Mouse (Mus musculus) kidney, adult 2 months (tissue): ENCODE measurements around the gene Abca17. TPM values are rescaled to one million over a fixed set of nuclear protein-coding genes. Genes with fewer than 3 reads are reported as not detected.
A peak's percentile ranks its signal among the peaks of the same experiment; 100 is the strongest.

ENCODE experiments used
- DNase-seq: peaks from one replicate; pipeline ENCODE4 v3.0.0; 2021
- H3K27ac ChIP-seq: fragments of 200-500 bp; 2 replicates; pipeline ENCODE4 v1.5.1; 2012; ENCODE audit warnings: low read depth, low read length, control low read depth, inconsistent platforms; ENCODE audit not compliant: insufficient read depth
- H3K27me3 ChIP-seq: fragments of 200-500 bp; replicated peaks from 2 replicates; pipeline ENCODE4 v1.6.1; 2012; ENCODE audit warnings: mild to moderate bottlenecking, moderate library complexity, low read length, inconsistent platforms; ENCODE audit not compliant: control insufficient read depth, insufficient read depth
- H3K36me3 ChIP-seq: fragments of 200-500 bp; 2 replicates; pipeline ENCODE4 v1.6.1; 2012; ENCODE audit warnings: mild to moderate bottlenecking, moderate library complexity, low read length, inconsistent platforms; ENCODE audit not compliant: control insufficient read depth, insufficient read depth
- H3K4me1 ChIP-seq: fragments of 200-500 bp; 2 replicates; pipeline ENCODE4 v1.6.1; 2011; ENCODE audit warnings: low read length; ENCODE audit not compliant: control insufficient read depth, insufficient read depth
- H3K4me3 ChIP-seq: fragments of 200-500 bp; 2 replicates; pipeline ENCODE4 v1.5.1; 2011; ENCODE audit warnings: mild to moderate bottlenecking, low read depth, low read length, control low read depth; ENCODE audit not compliant: insufficient read depth
- CTCF ChIP-seq: fragments of 200-500 bp; conservative IDR thresholded peaks from 2 replicates; pipeline ENCODE4 v1.5.1; 2011; ENCODE audit warnings: low read depth, mild to moderate bottlenecking, control low read depth, low read length, moderate library complexity, mixed read lengths; ENCODE audit not compliant: insufficient read depth, insufficient read length
- POLR2A ChIP-seq: fragments of 200-500 bp; IDR thresholded peaks from one replicate; pipeline ENCODE4 v1.6.1; 2011; ENCODE audit warnings: low read depth, low read length, control low read depth
- WGBS: fragments of 180-500 bp; shearing (Covaris S2); methylation state at CpG from one replicate; pipeline ENCODE4 v1.1.7; 2018; 5-methylcytosine and 5-hydroxymethylcytosine counted together
- polyA plus RNA-seq: library from polyadenylated mRNA; depleted of rRNA; stranded (reverse); fragments of >200 nt; gene quantifications from 2 replicates; pipeline ENCODE4 v1.2.3, GENCODE M21; 2012

The Abca17 gene
- polyA plus RNA-seq, 1 experiment, result 0.31 TPM

DNA sequence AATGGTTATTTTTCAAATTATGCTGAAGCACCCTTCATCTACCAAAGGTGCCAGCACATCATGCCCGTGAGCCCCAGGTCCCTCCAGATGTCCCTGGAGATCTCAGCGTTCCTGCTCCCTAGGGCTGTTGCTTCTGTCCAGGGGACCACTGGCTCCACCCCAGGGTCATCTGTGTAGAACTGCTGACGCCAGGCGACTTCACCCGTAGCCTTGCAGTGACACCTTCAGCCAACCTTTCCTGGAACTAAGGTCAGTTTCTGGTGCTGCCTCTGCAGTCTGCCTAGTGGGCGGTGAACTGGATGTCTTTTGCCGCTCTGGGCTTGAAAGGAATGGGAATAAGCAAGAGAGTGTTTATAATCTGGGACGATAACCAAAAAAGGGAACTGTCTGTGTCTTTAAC is 10.0 kb upstream of the Abca17 start:
- peak overlapping the region; percentile 65 for H3K27ac ChIP-seq
- no peaks in the 10 kb centered on the region for H3K27me3 ChIP-seq
- 52% methylated on average over 8 of the region's 8 CpGs for WGBS
- peak; percentile 93 for DNase-seq
- peaks cover 37% of the 10 kb centered on the region for H3K4me1 ChIP-seq
- H3K4me3 ChIP-seq, result no peak overlapping the region
- TF ChIP-seq CTCF (no peak), POLR2A (no peak)
- no peaks in the 10 kb centered on the region for H3K36me3 ChIP-seq

DNA sequence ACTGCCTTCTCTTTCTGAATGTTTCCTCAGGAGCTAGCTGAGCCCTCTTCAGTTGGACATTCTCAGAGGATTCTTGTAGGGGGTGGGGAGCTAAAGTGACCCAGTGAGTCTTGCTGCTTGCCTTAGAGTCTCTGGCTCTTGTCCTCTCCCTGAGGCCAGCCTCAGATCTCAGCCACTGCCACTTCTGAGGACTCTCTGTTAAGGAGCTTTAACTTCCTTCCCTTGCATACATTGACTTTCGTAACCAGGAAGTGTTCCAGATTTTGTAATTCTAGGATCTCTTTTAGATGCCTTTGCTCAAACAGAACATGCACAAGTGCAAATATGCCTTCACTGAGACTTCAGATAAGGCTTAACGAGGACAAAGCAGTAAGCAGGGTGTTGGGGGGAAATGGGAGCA is 9.0 kb upstream of the Abca17 start:
- no peaks in the 10 kb centered on the region for H3K27me3 ChIP-seq
- 57% methylated on average over 2 of the region's 2 CpGs for WGBS
- H3K36me3 ChIP-seq, result no peaks in the 10 kb centered on the region
- TF ChIP-seq POLR2A (no peak), CTCF (no peak)
- no peak for DNase-seq
- H3K4me1 ChIP-seq, result peaks cover 45% of the 10 kb centered on the region
- no peak overlapping the region for H3K27ac ChIP-seq
- H3K4me3 ChIP-seq, result no peak overlapping the region

DNA sequence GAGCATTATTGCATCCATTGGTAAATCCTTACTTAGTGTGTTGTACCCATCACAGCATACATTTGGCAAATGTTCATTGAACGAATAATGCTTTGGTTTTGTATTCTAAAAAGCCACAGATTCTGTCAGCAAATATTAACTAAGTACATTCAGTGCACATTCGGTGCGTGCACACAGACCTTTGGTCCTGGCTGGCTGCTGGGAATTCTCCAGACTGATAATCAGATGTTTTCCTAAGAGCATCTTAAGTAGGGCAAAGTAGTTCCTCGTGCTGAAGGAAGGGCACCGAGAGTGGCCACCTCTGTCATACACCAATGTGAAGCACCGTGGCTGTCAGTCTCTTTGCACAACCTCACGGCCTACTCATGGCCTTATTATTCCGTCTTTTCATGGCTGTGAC is 8.1 kb upstream of the Abca17 start:
- Histone ChIP-seq H3K36me3 (no peaks in the 10 kb centered on the region), H3K27me3 (no peaks in the 10 kb centered on the region), H3K27ac (peak overlapping the region; percentile 26), H3K4me1 (peaks cover 53% of the 10 kb centered on the region), H3K4me3 (no peak overlapping the region)
- WGBS, result 58% methylated on average over 8 of the region's 8 CpGs
- peak; percentile 90 for DNase-seq
- TF ChIP-seq POLR2A (no peak), CTCF (no peak)

DNA sequence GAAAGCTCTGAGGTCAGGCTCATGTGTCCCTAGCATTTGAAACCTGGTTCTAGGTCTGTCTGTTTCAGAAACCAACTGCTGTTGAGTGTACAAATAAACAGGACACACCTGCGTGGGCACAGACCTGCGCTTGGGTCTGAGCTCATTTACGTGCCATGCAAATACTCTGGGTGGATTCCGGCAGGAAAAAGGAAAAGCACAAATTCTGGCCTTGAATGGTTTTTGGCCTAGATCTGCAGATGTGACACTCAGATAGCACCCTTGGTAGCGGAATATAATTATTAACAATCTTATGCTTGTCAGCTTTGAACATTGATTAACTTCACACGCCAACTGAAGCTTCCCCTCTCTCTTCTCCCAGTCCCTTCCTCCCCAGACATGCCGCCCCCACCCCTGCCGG is 4.4 kb upstream of the Abca17 start:
- H3K27ac ChIP-seq, result peak overlapping the region; percentile 73
- H3K36me3 ChIP-seq, result no peaks in the 10 kb centered on the region
- peaks cover 49% of the 10 kb centered on the region for H3K4me1 ChIP-seq
- peak; percentile 77 for DNase-seq
- no peak overlapping the region for H3K4me3 ChIP-seq
- TF ChIP-seq CTCF (no peak), POLR2A (no peak)
- WGBS, result 30% methylated on average over 8 of the region's 8 CpGs
- H3K27me3 ChIP-seq, result no peaks in the 10 kb centered on the region

DNA sequence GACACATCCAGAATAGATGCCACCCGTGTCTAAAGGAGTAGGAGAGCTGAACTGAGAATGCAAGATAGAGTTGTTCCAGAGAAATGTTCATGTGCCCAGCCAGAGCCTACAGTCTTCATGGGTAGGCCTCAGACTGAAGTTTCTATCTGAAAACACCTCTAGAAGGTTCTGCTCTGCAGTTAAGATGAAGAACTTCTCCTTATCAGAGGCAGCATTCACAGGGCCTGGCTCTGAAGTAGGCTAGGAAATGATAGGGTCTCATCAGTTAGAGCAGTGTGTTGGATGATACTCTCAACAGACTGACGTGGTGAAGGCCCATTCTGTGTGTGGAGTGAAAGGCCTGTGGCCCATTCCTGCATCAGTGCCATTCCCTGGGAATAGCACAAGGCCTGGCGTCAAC is 3.1 kb upstream of the Abca17 start:
- Histone ChIP-seq H3K27me3 (no peaks in the 10 kb centered on the region), H3K4me3 (no peak overlapping the region), H3K4me1 (peaks cover 42% of the 10 kb centered on the region), H3K36me3 (no peaks in the 10 kb centered on the region), H3K27ac (peak overlapping the region; percentile 1; the same call in 1 of the 2 replicates)
- DNase-seq, result no peak
- 72% methylated on average over 3 of the region's 3 CpGs for WGBS
- TF ChIP-seq POLR2A (no peak), CTCF (no peak)

DNA sequence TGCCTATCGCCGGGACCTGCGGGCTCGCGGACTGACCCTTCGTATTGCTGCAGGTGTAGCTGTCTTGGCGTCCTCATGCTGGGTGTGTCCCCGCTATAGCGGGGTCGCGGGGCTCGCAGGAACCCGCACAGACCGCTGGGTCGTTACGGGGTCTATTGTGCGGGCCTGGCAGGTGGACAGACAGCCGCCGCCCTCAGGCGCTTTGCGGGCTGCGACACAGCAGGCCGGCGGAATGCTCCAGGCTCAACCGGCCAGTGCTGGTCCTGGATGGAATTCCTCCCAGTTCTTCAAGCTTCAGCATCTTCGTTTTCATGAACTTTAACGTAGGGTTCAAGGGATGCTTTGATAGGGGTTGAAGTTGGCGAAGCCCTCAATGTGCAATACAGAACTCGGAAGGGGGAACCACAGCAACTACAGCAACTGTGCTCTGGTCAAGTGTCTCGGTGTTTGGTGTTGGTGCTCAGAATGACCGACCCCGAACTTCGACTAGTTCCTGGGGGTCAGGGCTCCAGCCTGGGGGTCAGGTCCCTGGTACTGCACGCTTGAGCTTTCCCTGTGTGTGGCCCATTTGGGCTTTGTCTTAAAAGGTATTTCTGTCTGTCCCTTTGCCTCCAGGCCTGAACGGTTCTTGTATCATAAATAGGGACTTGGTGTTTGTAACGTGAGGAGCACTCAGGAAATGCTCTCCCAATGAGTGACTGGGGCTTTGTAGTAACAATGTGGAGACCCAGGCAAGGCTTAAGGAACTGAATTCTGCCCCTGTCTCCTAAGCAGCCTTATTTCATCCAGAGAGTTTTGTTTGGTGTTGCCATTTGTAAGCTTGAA is 1.7 kb upstream of the Abca17 start:
- no peak for TF ChIP-seq CTCF
- TF ChIP-seq POLR2A, result no peak
- peaks cover 36% of the 10 kb centered on the region for H3K4me1 ChIP-seq
- DNase-seq, result peak; percentile 63
- no peaks in the 10 kb centered on the region for H3K36me3 ChIP-seq
- H3K27ac ChIP-seq, result peak overlapping the region; percentile 94
- H3K27me3 ChIP-seq, result no peaks in the 10 kb centered on the region
- 3% methylated on average over 36 of the region's 36 CpGs for WGBS
- peak overlapping the region; percentile 88 for H3K4me3 ChIP-seq

DNA sequence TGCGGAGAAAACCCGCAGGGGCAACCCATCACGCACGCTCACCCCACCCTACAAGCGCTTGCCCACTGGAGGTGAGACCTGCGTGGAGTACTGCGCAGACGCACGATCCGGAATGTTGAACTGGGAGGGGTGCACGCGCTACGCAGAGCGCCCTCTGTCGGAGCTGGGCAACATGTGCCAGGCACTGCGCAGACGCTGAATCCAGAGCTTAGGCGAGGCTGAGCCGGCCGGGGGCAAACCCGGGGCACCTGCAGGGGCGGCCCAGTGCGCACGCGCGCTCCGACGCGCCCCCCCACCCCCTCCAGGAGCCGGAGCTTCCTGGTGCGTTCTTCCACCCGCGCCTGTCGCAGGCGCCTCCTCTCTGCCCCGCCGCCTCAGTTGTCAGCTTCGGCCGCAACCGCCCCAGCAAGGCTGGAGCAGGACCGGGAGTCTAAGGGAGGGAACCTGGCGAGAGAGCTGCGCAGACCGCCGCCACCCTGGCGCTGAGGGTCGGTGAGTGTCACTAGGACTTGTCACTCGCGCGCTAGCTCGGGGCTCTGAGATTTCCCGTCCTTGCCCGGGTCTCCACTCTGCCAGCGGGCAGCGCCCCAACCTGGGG is 991 bp upstream of the Abca17 start, which contains the start of gene Abca3:
Gene Abca3 (plus strand): TSS at position 191 of the 598 bp plus-strand sequence.
- H3K36me3 ChIP-seq, result no peaks in the 10 kb centered on the region
- peak within 1 kb of the TSS; percentile 94 for H3K27ac ChIP-seq
- H3K4me3 ChIP-seq, result peak within 1 kb of the TSS; percentile 88
- peak; percentile 98 for DNase-seq
- peaks cover 33% of the 10 kb centered on the region for H3K4me1 ChIP-seq
- TF ChIP-seq POLR2A (peak; percentile 20), CTCF (peak; percentile 97; the same call in 1 of the 2 replicates)
- H3K27me3 ChIP-seq, result no peaks in the 10 kb centered on the region
- under 1% methylated on average over 55 of the region's 55 CpGs for WGBS
